Mouse (Mus musculus) liver, adult 2 months (tissue): Measurements from ENCODE around the gene 1810055G02Rik. TPM values are rescaled to one million over a fixed set of nuclear protein-coding genes. Genes with fewer than 3 reads are reported as not detected.

Source experiments
- DNase-seq: peaks from one replicate; pipeline ENCODE4 v3.0.0-alpha.2; 2011; ENCODE audit warnings: low read depth, low spot score; ENCODE audit errors: extremely low read depth
- H3K27ac ChIP-seq: fragments of 200-500 bp; replicated peaks from 2 replicates; pipeline ENCODE4 v1.5.1; 2012; ENCODE audit warnings: low read depth, mild to moderate bottlenecking, control low read depth, inconsistent platforms, low read length; ENCODE audit not compliant: insufficient read depth
- H3K27me3 ChIP-seq: fragments of 200-500 bp; 2 replicates; pipeline ENCODE4 v1.6.1; 2012; ENCODE audit warnings: mild to moderate bottlenecking, moderate library complexity, low read length, inconsistent platforms; ENCODE audit not compliant: control insufficient read depth, insufficient read depth
- H3K36me3 ChIP-seq: fragments of 200-500 bp; 2 replicates; pipeline ENCODE4 v1.6.1; 2012; ENCODE audit warnings: low read length, inconsistent platforms; ENCODE audit not compliant: control insufficient read depth, insufficient read depth
- H3K4me1 ChIP-seq: fragments of 200-500 bp; 2 replicates; pipeline ENCODE4 v1.6.1; 2011; ENCODE audit warnings: low read length; ENCODE audit not compliant: control insufficient read depth, insufficient read depth
- H3K4me3 ChIP-seq: fragments of 200-500 bp; 2 replicates; pipeline ENCODE4 v1.5.1; 2011; ENCODE audit warnings: low read depth, mild to moderate bottlenecking, control low read depth, low read length, moderate library complexity; ENCODE audit not compliant: insufficient read depth
- H3K79me2 ChIP-seq: fragments of 200-500 bp; 2 replicates; pipeline ENCODE4 v1.6.1; 2012; ENCODE audit warnings: inconsistent platforms, mild to moderate bottlenecking, low read length, moderate library complexity; ENCODE audit not compliant: control insufficient read depth, insufficient read depth
- H3K9ac ChIP-seq: fragments of 200-500 bp; 2 replicates; pipeline ENCODE4 v1.6.1; 2012; ENCODE audit warnings: low read depth, mild to moderate bottlenecking, control low read depth, inconsistent platforms, low read length
- CTCF ChIP-seq: fragments of 200-500 bp; IDR thresholded peaks from 2 replicates; pipeline ENCODE4 v1.5.1; 2011; ENCODE audit warnings: low read depth, low read length, control low read depth
- POLR2A ChIP-seq: fragments of 200-500 bp; IDR thresholded peaks from 2 replicates; pipeline ENCODE4 v1.6.1; 2011; ENCODE audit warnings: low read length, control low read depth; ENCODE audit not compliant: insufficient read depth; ENCODE audit errors: extremely low read depth
- WGBS: fragments of 180-500 bp; shearing (Covaris S2); methylation state at CpG from one replicate; pipeline ENCODE4 v1.1.7; 2018; 5-methylcytosine and 5-hydroxymethylcytosine counted together
- polyA plus RNA-seq: library from polyadenylated mRNA; depleted of rRNA; stranded (reverse); fragments of >200 nt; gene quantifications from 2 replicates; pipeline ENCODE4 v1.2.3, GENCODE M21; 2012
- total RNA-seq: library from RNA; depleted of rRNA; stranded (reverse); fragments of >200 nt; gene quantifications from 2 replicates; pipeline ENCODE4 v1.2.3, GENCODE M21; 2014

1810055G02Rik gene
- total and polyA plus RNA-seq, 2 experiments: 18.4 to 20.1 TPM

GRCm38 (mm10) chr19:3739650-3740049 lies 31.6 kb downstream of the 1810055G02Rik start:
- no peaks in the 10 kb centered on the region for H3K4me1 ChIP-seq
- H3K36me3 ChIP-seq: no peaks in the 10 kb centered on the region
- H3K27me3 ChIP-seq: no peaks in the 10 kb centered on the region
- no peak overlapping the region for H3K9ac ChIP-seq
- no peak for DNase-seq
- WGBS: 95% methylated on average over 7 of the region's 7 CpGs
- H3K4me3 ChIP-seq: no peak overlapping the region
- TF ChIP-seq POLR2A (no peak), CTCF (no peak)
- H3K27ac ChIP-seq: no peak overlapping the region
- H3K79me2 ChIP-seq: no peaks in the 10 kb centered on the region

DNA sequence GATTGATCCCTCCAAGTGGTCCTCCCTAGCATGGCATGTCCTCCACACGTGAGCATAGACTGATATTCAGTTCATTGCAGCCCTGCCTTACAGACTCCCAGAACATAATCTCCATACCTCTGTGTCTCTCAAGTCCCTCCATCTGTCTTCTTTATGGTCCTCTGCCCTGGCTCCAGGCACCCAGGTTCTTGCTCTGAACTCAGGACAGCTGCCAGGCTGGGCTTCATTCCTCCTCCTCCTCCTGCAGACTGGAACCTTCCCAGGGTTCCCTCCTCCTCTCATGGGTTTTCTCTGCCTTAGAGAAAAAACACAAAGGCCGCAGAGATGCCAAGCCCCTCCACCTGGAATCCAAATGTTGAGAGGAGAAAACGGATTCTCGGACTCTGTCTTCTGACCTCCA lies 34.6 kb downstream of the 1810055G02Rik start:
- TF ChIP-seq POLR2A (no peak), CTCF (no peak)
- no peak overlapping the region for H3K27ac ChIP-seq
- no peak for DNase-seq
- H3K27me3 ChIP-seq: no peaks in the 10 kb centered on the region
- WGBS: 84% methylated on average over 4 of the region's 4 CpGs
- H3K9ac ChIP-seq: no peak overlapping the region
- H3K4me1 ChIP-seq: no peaks in the 10 kb centered on the region
- no peak overlapping the region for H3K4me3 ChIP-seq
- no peaks in the 10 kb centered on the region for H3K36me3 ChIP-seq
- no peaks in the 10 kb centered on the region for H3K79me2 ChIP-seq

DNA sequence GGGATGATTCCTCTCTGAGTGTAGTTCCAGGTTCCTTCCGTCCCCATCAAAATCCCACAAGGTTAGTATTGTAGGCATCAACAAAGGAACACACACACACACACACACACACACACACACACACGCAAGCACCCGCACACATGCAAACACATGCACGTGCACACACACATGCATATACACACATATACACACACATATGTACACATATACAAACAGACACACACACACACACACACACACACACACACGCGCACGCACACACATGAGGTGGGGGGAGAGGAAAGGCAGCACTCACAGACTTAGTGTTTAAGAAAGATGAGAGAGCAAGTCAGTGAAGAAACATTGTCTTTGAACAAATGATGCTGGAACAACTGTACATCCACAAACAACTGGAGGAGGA lies 35.3 kb downstream of the 1810055G02Rik start:
- TF ChIP-seq POLR2A (no peak), CTCF (no peak)
- no peaks in the 10 kb centered on the region for H3K27me3 ChIP-seq
- H3K27ac ChIP-seq: no peak overlapping the region
- no peaks in the 10 kb centered on the region for H3K36me3 ChIP-seq
- WGBS: 89% methylated on average over 7 of the region's 7 CpGs
- H3K9ac ChIP-seq: no peak overlapping the region
- H3K4me3 ChIP-seq: no peak overlapping the region
- no peak for DNase-seq
- no peaks in the 10 kb centered on the region for H3K79me2 ChIP-seq
- H3K4me1 ChIP-seq: no peaks in the 10 kb centered on the region

DNA sequence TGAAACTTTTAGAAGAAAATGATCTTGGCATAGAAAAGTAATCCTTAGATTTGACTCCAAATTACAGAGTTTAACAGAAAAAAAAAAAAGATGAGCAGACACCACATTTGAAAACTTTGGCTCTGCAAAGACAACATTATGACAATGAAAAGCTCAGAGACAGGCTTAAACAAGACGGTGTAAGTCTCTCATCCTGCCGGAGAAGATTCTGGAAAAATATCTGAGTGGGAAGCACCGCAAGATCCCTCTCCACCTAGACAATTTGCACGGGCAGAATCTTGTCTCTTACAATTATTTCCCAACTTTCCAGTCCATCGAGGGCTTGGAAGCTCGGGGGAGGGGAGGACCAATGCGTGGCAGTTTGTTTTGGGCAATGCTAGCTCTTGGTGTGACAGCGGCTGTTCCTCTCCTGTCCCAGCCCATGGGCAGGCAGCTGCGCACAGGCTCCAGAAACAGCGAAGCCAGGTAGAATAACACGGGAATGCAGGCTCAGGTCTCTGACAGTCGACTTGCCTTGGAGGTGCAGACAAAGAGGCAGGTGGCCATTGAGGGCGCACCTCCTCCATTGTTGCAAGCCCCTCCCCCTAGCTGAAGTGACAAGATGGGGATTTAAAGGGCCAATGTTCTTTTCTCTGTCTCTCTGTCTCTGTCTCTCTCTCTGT lies 35.9 kb downstream of the 1810055G02Rik start:
- H3K4me3 ChIP-seq: peak overlapping the region; percentile 71
- DNase-seq: peak; percentile 70
- WGBS: 3% methylated on average over 13 of the region's 13 CpGs
- no peaks in the 10 kb centered on the region for H3K36me3 ChIP-seq
- TF ChIP-seq POLR2A (no peak), CTCF (0 out of 2 replicates have a peak, but pooled peaks have one; percentile 9)
- no peaks in the 10 kb centered on the region for H3K4me1 ChIP-seq
- H3K79me2 ChIP-seq: no peaks in the 10 kb centered on the region
- H3K9ac ChIP-seq: peak overlapping the region; percentile 66
- peak overlapping the region; percentile 68 for H3K27ac ChIP-seq
- H3K27me3 ChIP-seq: no peaks in the 10 kb centered on the region

DNA sequence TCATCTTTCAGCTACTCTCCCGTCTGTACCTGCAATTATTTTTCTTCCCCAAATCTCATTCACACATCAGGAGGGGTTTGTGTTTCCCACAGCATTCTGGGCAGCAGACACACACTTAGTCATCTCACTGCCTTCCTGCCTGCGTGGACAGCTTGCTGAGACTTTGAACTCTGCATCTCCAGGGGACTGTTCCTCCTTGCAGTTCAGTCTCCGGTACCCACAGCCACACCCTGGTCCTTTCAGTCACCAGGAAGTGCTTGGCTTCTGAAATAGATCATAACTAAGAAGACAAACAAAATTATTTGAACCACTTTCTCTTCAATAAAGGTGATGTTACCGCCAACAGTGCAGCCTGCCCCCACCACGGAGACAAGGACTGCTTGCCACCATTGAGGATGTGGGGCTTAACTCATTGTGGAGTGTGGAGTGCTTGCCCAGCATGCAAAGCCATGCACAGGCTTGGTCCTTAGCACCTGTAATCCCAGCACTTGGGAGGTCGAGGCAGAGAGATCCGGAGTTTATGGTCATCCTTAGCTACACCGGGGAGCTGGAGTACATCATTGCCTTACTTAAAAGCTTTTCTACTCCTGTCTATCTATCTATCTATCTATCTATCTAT lies 44.6 kb downstream of the 1810055G02Rik start:
- no peak for TF ChIP-seq CTCF
- no peak for TF ChIP-seq POLR2A
- WGBS: 45% methylated on average over 8 of the region's 8 CpGs
- Histone ChIP-seq H3K9ac (no peak overlapping the region), H3K27ac (no peak overlapping the region), H3K4me3 (no peak overlapping the region), H3K4me1 (no peaks in the 10 kb centered on the region), H3K36me3 (no peaks in the 10 kb centered on the region), H3K79me2 (no peaks in the 10 kb centered on the region), H3K27me3 (no peaks in the 10 kb centered on the region)
- no peak for DNase-seq

DNA sequence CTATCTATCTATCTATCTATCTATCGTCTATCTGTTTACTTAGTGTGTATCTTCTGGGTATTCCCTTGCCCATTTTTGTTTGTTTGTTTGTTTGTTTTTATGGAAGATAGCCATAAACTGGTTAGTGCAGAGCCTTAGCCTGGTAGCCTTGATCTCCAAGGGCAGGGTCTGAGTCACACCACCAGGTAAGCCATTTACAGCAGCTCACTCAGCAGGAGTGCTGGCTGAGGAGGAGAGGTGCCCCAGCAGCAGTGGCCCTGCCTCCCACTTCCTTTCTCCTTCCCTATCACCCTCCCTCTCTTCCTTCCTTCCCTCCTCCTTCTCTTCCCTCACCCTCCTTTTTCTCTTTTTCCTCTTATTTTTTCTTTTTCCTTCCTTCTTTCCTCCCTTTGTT lies 45.1 kb downstream of the 1810055G02Rik start:
- no peaks in the 10 kb centered on the region for H3K36me3 ChIP-seq
- DNase-seq: no peak
- H3K4me3 ChIP-seq: no peak overlapping the region
- 73% methylated on average over 1 of the region's 1 CpGs for WGBS
- no peaks in the 10 kb centered on the region for H3K4me1 ChIP-seq
- no peaks in the 10 kb centered on the region for H3K27me3 ChIP-seq
- TF ChIP-seq POLR2A (no peak), CTCF (no peak)
- H3K9ac ChIP-seq: no peak overlapping the region
- H3K79me2 ChIP-seq: no peaks in the 10 kb centered on the region
- no peak overlapping the region for H3K27ac ChIP-seq
